Mouse (Mus musculus): ENCODE results near the gene Antxr1.
A peak's percentile ranks its signal among the peaks of the same experiment; 100 is the strongest.

Antxr1 gene

GRCm38 (mm10) chr6:87133966-87134546 lies 201.6 kb downstream of the Antxr1 start:
- no peak for DNase-seq

GRCm38 (mm10) chr6:87133520-87133919 lies 202.1 kb downstream of the Antxr1 start:
- no peak for DNase-seq

GRCm38 (mm10) chr6:87131078-87131477 lies 204.5 kb downstream of the Antxr1 start:
- no peak for DNase-seq

GRCm38 (mm10) chr6:87130628-87131027 lies 205.0 kb downstream of the Antxr1 start:
- no peak for DNase-seq

- DNase-seq = no peak
Measured at GRCm38 (mm10) chr6:87129861-87130260, 205.8 kb downstream of the Antxr1 start.

- no peak for DNase-seq
Measured at GRCm38 (mm10) chr6:87127049-87127753, 208.4 kb downstream of the Antxr1 start.

- DNase-seq = no peak
Measured at GRCm38 (mm10) chr6:87123973-87124372, 211.6 kb downstream of the Antxr1 start.

GRCm38 (mm10) chr6:87123406-87123805 lies 212.2 kb downstream of the Antxr1 start:
- no peak for DNase-seq

GRCm38 (mm10) chr6:87121961-87122360 lies 213.7 kb downstream of the Antxr1 start:
- no peak for DNase-seq

GRCm38 (mm10) chr6:87120661-87121060 lies 215.0 kb downstream of the Antxr1 start:
- no peak for DNase-seq

- no peak for DNase-seq
Measured at GRCm38 (mm10) chr6:87119975-87120374, 215.6 kb downstream of the Antxr1 start.

GRCm38 (mm10) chr6:87119066-87119837 lies 216.4 kb downstream of the Antxr1 start:
- no peak for DNase-seq

GRCm38 (mm10) chr6:87116596-87116995 lies 219.0 kb downstream of the Antxr1 start:
- no peak for DNase-seq

GRCm38 (mm10) chr6:87115981-87116380 lies 219.6 kb downstream of the Antxr1 start:
- no peak for DNase-seq

GRCm38 (mm10) chr6:87112125-87112524 lies 223.5 kb downstream of the Antxr1 start:
- DNase-seq = no peak

GRCm38 (mm10) chr6:87111493-87111892 lies 224.1 kb downstream of the Antxr1 start:
- DNase-seq = no peak

- DNase-seq = no peak
Measured at GRCm38 (mm10) chr6:87104123-87104796, 231.4 kb downstream of the Antxr1 start, which contains the start of gene D6Ertd527e. TSS of gene D6Ertd527e (plus strand) at chr6:87104746.

GRCm38 (mm10) chr6:87103314-87103713 lies 232.3 kb downstream of the Antxr1 start:
- no peak for DNase-seq

- peak in 1 of 2 experiments; percentile 50 for DNase-seq
Measured at GRCm38 (mm10) chr6:87102421-87102911, 233.2 kb downstream of the Antxr1 start.

GRCm38 (mm10) chr6:87101955-87102353 lies 233.7 kb downstream of the Antxr1 start:
- DNase-seq = no peak

GRCm38 (mm10) chr6:87101281-87101954 lies 234.2 kb downstream of the Antxr1 start:
- DNase-seq = peak; percentile 86 to 94

- no peak for DNase-seq
Measured at GRCm38 (mm10) chr6:87100297-87101020, 235.2 kb downstream of the Antxr1 start.

Data from kidney, postnatal 25 days (tissue).